Mouse (Mus musculus): Measurements from ENCODE around the gene Zcchc17. TPM values are rescaled to one million over a fixed set of nuclear protein-coding genes. Genes with fewer than 3 reads are reported as not detected.

Gene Zcchc17
- polyA plus RNA-seq, 1 experiment, result 13.0 TPM

DNA sequence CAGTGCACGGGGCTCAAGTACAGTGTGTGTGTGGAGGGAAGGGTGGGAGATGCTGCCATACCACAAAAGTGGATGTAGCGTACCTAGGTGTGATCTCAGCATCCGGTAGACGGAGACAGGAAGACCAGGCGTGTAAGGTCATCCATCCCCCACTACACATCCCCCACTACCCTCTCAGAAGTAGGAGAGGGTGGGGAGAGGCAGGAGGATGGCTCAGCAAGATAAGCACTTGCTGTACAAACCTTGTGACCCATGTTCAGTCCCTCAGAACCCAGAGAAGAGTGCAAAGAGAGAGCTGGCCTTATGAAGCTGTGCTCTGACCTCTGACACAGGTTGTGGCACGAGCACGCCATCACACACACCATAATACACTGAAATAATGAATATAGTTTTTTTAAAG is 38.1 kb downstream of the Zcchc17 start:
- WGBS, result 82% methylated on average over 7 of the region's 7 CpGs

DNA sequence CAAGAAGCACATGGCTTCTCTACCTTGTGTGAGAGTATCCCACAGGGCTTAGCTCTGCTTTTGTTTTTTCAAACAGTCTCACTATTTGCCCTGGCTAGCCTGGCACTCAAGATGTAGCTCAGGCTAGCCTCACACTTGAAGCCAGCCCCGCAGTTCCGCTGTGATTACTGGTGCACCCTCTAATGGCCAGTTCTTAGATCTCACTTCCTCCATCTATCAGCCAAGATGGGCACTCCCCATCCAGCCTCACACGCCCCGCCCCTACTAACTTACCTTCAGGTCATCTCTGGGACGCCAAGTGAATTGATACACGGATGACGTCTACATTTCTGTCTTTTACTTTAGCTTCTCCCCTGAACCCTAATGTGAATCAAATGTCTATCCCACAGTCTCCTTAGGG is 40.2 kb downstream of the Zcchc17 start:
- peaks cover 19% of the 10 kb centered on the region for H3K36me3 ChIP-seq (ENCODE audit: control insufficient read depth, insufficient read depth, low read length)
- DNase-seq (ENCODE audit: low read depth in 1 of 2, low spot score in 2 of 2), result no peak
- TF ChIP-seq CTCF (IDR thresholded peaks at IDR 0.05; ENCODE audit: extremely low read depth, insufficient read depth, insufficient read length, insufficient replicate concordance) (no peak), POLR2A (IDR thresholded peaks at IDR 0.05; ENCODE audit: low read depth, low read length) (no peak)
- H3K4me1 ChIP-seq (ENCODE audit: control insufficient read depth, insufficient read depth, insufficient read length), result 0 out of 2 replicates have a peak, but pooled peaks cover 2% of the 10 kb centered on the region
- 93% methylated on average over 7 of the region's 7 CpGs for WGBS
- no peak overlapping the region for H3K27ac ChIP-seq (ENCODE audit: insufficient read depth, low read length)
- H3K27me3 ChIP-seq (ENCODE audit: control insufficient read depth, insufficient read depth, low read length), result no peaks in the 10 kb centered on the region
- no peak overlapping the region for H3K4me3 ChIP-seq (ENCODE audit: extremely low read depth, insufficient read depth, insufficient read length)

More for the DNA sequence above, 38.1 kb downstream of the Zcchc17 start:
- H3K4me3 ChIP-seq (ENCODE audit: extremely low read depth, insufficient read depth, insufficient read length), result no peak overlapping the region
- no peak for TF ChIP-seq POLR2A (IDR thresholded peaks at IDR 0.05; ENCODE audit: low read depth, low read length)
- TF ChIP-seq CTCF (IDR thresholded peaks at IDR 0.05; ENCODE audit: extremely low read depth, insufficient read depth, insufficient read length, insufficient replicate concordance), result no peak
- no peak for DNase-seq (ENCODE audit: low read depth in 1 of 2, low spot score in 2 of 2)
- H3K4me1 ChIP-seq (ENCODE audit: control insufficient read depth, insufficient read depth, insufficient read length), result no peaks in the 10 kb centered on the region
- H3K27ac ChIP-seq (ENCODE audit: insufficient read depth, low read length), result no peak overlapping the region
- peaks cover 29% of the 10 kb centered on the region for H3K36me3 ChIP-seq (ENCODE audit: control insufficient read depth, insufficient read depth, low read length)
- H3K27me3 ChIP-seq (ENCODE audit: control insufficient read depth, insufficient read depth, low read length), result no peaks in the 10 kb centered on the region

DNA sequence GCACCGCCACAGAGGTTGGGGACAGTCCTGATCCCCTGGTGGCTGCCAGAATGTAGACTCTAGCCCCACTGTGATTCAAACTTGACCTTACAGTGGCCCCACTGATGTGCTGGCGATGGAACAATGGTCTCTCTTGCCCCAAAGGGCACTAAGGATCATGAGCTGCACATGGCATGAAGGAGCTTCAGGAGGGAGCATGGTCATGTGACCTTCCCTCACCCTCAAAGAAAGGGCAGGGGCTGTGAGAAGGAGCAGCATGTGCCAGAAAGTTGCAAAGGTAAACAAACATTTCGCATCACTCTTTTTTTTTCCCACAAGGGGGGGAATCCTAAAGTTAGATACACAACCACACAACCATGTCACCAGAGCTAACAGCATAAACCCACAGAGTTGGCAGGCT is 41.6 kb downstream of the Zcchc17 start:
- Histone ChIP-seq H3K36me3 (ENCODE audit: control insufficient read depth, insufficient read depth, low read length) (peaks cover 10% of the 10 kb centered on the region), H3K27ac (ENCODE audit: insufficient read depth, low read length) (no peak overlapping the region), H3K4me1 (ENCODE audit: control insufficient read depth, insufficient read depth, insufficient read length) (0 out of 2 replicates have a peak, but pooled peaks cover 2% of the 10 kb centered on the region), H3K4me3 (ENCODE audit: extremely low read depth, insufficient read depth, insufficient read length) (no peak overlapping the region), H3K27me3 (ENCODE audit: control insufficient read depth, insufficient read depth, low read length) (no peaks in the 10 kb centered on the region)
- TF ChIP-seq POLR2A (IDR thresholded peaks at IDR 0.05; ENCODE audit: low read depth, low read length), result no peak
- TF ChIP-seq CTCF (IDR thresholded peaks at IDR 0.05; ENCODE audit: extremely low read depth, insufficient read depth, insufficient read length, insufficient replicate concordance), result no peak
- 92% methylated on average over 3 of the region's 3 CpGs for WGBS
- DNase-seq (ENCODE audit: low read depth in 1 of 2, low spot score in 2 of 2), result no peak

DNA sequence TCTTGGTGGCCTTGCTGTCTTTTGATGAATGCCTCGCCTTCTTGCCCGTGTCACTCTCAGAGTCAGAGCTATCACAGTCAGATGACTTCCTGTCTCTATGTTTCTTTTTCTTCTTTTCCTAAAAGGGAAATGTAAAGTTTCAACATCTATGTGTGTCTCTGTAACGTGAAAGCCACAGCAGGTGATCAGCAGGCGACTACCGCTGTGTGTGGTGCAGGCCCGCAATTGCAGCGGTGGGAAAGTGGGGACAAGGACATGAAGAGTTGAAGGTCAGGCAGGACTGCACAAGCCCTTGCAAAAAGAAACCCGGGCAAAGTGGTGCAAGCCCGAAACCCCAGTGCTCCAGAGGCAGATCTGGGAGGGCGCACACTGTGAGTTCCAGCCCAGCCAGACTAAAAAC is 43.1 kb downstream of the Zcchc17 start:
- 57% methylated on average over 10 of the region's 10 CpGs for WGBS
- Histone ChIP-seq H3K4me3 (ENCODE audit: extremely low read depth, insufficient read depth, insufficient read length) (no peak overlapping the region), H3K36me3 (ENCODE audit: control insufficient read depth, insufficient read depth, low read length) (peaks cover 6% of the 10 kb centered on the region), H3K27me3 (ENCODE audit: control insufficient read depth, insufficient read depth, low read length) (no peaks in the 10 kb centered on the region), H3K4me1 (ENCODE audit: control insufficient read depth, insufficient read depth, insufficient read length) (0 out of 2 replicates have a peak, but pooled peaks cover 2% of the 10 kb centered on the region), H3K27ac (ENCODE audit: insufficient read depth, low read length) (0 out of 2 replicates have a peak overlapping the region, but pooled peaks have one; percentile 15)
- TF ChIP-seq CTCF (IDR thresholded peaks at IDR 0.05; ENCODE audit: extremely low read depth, insufficient read depth, insufficient read length, insufficient replicate concordance), result no peak
- no peak for TF ChIP-seq POLR2A (IDR thresholded peaks at IDR 0.05; ENCODE audit: low read depth, low read length)
- DNase-seq (ENCODE audit: low read depth in 1 of 2, low spot score in 2 of 2), result no peak

DNA sequence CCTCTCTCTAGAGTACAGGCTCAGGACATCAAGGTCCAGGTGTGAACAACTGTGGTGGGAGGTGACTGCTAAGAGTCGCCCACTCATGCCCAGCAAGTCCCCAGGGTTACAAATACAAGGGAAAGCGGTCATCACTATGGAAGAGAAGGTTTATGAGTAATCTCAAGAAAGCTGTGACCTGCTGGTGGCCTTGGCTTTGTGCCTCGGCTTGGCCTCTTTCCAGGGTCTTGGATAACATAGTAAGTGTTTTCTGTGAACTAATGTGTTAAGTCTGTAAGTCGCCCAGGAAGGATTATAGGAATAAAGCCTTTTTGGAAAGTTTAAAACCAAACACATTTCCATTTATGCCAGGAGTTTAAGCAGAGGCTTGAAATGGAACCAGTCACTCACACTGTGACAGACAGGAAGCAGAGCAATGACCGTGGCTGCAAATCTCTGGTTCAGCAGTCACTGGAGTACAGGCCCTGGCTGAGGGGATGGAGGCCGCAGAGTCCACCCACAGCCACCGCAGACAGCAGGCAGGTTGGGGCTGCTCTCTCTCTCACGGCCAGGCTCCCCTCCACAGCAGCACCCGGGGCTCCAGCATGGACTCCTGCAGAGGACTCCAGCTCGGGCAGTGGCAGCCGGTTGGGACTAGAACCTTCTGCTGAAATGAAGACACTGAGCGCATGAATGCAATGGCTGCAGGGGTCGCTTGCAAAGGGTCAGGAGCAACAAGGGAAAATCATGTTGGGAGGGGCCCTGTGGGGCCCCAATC is 43.8 kb downstream of the Zcchc17 start:
- H3K27me3 ChIP-seq (ENCODE audit: control insufficient read depth, insufficient read depth, low read length), result no peaks in the 10 kb centered on the region
- H3K4me1 ChIP-seq (ENCODE audit: control insufficient read depth, insufficient read depth, insufficient read length), result 0 out of 2 replicates have a peak, but pooled peaks cover 2% of the 10 kb centered on the region
- TF ChIP-seq POLR2A (IDR thresholded peaks at IDR 0.05; ENCODE audit: low read depth, low read length) (no peak), CTCF (IDR thresholded peaks at IDR 0.05; ENCODE audit: extremely low read depth, insufficient read depth, insufficient read length, insufficient replicate concordance) (no peak)
- no peak overlapping the region for H3K4me3 ChIP-seq (ENCODE audit: extremely low read depth, insufficient read depth, insufficient read length)
- 0 out of 2 replicates have a peak overlapping the region, but pooled peaks have one; percentile 15 for H3K27ac ChIP-seq (ENCODE audit: insufficient read depth, low read length)
- DNase-seq (ENCODE audit: low read depth in 1 of 2, low spot score in 2 of 2), result no peak
- WGBS, result 86% methylated on average over 13 of the region's 13 CpGs
- peaks cover 5% of the 10 kb centered on the region for H3K36me3 ChIP-seq (ENCODE audit: control insufficient read depth, insufficient read depth, low read length)

DNA sequence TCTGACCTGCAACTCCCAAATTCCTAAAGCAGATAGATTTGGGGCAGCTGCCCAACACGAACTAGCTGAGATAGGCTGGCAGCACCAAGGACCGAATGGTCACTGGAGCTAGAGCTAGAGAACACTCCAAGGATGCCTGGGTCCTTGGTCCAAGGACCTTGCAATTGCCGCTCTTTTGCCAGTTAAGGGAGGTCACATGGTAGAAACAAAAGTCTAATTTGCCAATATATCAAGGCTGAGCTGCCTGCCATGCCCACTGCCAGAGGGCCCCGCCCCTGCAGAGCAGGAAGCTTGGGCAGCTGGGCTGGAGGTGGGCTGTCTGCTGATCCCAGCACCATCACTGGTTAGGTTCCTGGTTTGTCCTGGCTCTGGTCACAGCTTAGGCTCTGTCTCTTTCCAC is 46.2 kb downstream of the Zcchc17 start:
- no peak for TF ChIP-seq CTCF (IDR thresholded peaks at IDR 0.05; ENCODE audit: extremely low read depth, insufficient read depth, insufficient read length, insufficient replicate concordance)
- no peak for TF ChIP-seq POLR2A (IDR thresholded peaks at IDR 0.05; ENCODE audit: low read depth, low read length)
- 90% methylated on average over 4 of the region's 4 CpGs for WGBS
- H3K4me3 ChIP-seq (ENCODE audit: extremely low read depth, insufficient read depth, insufficient read length), result no peak overlapping the region
- H3K27me3 ChIP-seq (ENCODE audit: control insufficient read depth, insufficient read depth, low read length), result peaks cover 4% of the 10 kb centered on the region
- H3K27ac ChIP-seq (ENCODE audit: insufficient read depth, low read length), result no peak overlapping the region
- H3K4me1 ChIP-seq (ENCODE audit: control insufficient read depth, insufficient read depth, insufficient read length), result 0 out of 2 replicates have a peak, but pooled peaks cover 2% of the 10 kb centered on the region
- DNase-seq (ENCODE audit: low read depth in 1 of 2, low spot score in 2 of 2), result no peak
- H3K36me3 ChIP-seq (ENCODE audit: control insufficient read depth, insufficient read depth, low read length), result peaks cover 3% of the 10 kb centered on the region

DNA sequence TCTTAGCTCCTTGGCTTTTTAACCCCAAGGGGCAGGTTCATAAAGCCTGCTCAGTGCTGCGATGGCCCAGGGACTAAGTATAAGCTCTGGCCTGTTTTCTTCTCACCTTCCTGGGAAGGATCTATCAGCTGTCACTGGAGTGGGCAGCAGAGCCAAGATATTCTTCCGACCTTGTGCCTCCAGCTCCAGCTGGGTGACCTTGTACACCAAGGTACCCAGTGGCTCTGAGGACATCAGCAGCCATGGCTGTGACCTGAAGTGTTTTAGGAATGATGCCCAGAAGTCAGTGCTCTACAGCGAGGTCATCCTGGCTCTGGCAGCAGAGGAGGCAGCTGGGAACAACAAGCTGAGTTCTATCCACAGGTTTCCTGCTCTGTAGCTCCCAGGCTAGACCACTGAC is 47.2 kb downstream of the Zcchc17 start:
- Histone ChIP-seq H3K27ac (ENCODE audit: insufficient read depth, low read length) (no peak overlapping the region), H3K36me3 (ENCODE audit: control insufficient read depth, insufficient read depth, low read length) (peaks cover 3% of the 10 kb centered on the region), H3K4me3 (ENCODE audit: extremely low read depth, insufficient read depth, insufficient read length) (no peak overlapping the region), H3K27me3 (ENCODE audit: control insufficient read depth, insufficient read depth, low read length) (peaks cover 13% of the 10 kb centered on the region), H3K4me1 (ENCODE audit: control insufficient read depth, insufficient read depth, insufficient read length) (peaks cover 8% of the 10 kb centered on the region; the same call in 1 of the 2 replicates)
- 82% methylated on average over 3 of the region's 3 CpGs for WGBS
- DNase-seq (ENCODE audit: low read depth in 1 of 2, low spot score in 2 of 2), result no peak
- TF ChIP-seq POLR2A (IDR thresholded peaks at IDR 0.05; ENCODE audit: low read depth, low read length), result no peak
- TF ChIP-seq CTCF (IDR thresholded peaks at IDR 0.05; ENCODE audit: extremely low read depth, insufficient read depth, insufficient read length, insufficient replicate concordance), result no peak
